Mouse (Mus musculus): Measurements from ENCODE around the gene Pank1. TPM values are rescaled to one million over a fixed set of nuclear protein-coding genes. Genes with fewer than 3 reads are reported as not detected.

The Pank1 gene
- polyA plus RNA-seq, 1 experiment = 1.4 TPM

DNA sequence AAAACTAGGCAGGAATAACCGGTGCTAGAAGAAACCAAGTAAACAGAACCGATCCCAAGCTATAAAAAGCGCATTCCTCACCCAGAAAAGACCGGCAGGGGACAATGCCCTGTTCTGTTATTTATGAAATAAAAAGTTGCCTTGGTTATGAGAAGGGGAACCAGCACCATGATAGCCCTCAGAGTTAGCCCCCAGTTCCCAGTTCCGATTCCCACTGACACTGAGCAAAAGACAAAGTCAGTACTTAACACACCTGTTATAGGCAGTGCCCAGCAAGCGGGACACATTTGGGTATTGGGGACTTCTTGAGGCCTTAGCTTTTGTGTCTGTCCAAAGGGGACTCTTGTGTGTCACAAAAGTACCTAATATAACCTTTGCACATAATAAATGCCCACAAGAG lies 369 bp upstream of the Pank1 start:
- no peak for DNase-seq (ENCODE audit: low spot score)

DNA sequence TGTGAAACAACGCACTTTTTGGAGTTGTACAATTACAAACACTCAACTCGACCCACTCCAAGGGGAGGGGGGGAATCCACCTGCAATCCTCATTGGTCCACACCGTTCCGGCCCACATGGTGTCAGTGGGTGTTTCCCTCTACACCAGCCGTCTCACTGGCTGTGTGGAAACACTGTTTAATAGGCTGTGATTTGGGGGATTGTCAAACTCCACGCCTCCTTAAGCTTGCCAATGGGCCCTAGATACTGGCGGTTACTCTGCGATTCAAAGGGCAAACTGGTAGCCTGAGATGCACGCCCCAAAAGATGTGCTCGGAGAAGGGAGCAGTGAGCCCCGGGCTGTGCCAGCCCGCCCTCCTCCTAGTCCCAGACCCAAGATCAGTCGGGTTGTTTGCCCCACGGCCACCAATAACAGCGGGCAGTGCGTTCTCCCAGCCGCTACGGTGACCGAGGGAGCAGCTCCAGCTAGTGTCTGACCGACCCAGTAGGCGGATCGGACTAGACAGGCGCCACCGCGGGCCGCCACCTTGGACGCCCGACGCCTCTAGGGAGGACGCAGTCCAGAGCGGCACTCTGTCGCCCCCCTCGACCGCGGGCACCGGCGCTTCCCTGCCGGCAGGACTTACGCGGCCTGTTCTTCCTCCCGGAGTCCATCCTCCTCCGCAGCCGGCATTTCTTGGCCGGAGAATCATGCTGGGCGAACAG lies 1.2 kb downstream of the Pank1 start:
- DNase-seq (ENCODE audit: low spot score) = peak; percentile 75

- DNase-seq (ENCODE audit: low spot score) = no peak
Observed at GRCm38 (mm10) chr19:34876676-34877075, 2.6 kb downstream of the Pank1 start.

- DNase-seq (ENCODE audit: low spot score) = no peak
Observed at GRCm38 (mm10) chr19:34869375-34869774, 9.9 kb downstream of the Pank1 start.

DNA sequence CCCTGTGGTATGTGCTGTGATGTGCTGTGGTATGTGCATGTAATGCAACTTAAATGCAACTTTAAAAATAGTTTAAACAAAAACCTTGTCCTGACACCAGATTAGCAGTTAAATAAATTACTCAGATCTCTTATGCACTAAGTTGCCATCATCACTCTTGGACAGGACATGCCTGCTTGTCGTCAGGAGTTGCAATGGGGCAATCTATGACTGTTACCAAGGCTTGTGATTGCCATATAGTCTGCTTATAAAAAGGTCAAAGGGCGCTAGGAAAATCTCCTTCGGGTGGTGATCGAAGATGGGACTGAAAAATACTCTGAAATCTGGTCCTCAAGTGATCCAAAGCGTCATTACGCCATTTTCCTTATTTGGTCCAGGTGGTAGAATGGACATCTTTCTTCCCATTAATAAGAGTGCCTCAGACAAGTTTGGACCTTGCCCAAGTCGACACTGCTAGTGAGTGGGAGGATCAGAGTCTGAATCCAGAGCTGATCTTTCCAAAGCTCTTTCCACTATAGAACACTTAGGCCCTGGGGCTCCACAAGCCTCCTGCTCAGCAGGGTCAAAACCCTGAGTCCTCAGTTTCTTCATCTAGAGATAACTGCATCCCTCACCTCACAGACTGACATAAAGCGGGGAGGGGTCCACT lies 11.0 kb downstream of the Pank1 start:
- no peak for DNase-seq (ENCODE audit: low spot score)

DNA sequence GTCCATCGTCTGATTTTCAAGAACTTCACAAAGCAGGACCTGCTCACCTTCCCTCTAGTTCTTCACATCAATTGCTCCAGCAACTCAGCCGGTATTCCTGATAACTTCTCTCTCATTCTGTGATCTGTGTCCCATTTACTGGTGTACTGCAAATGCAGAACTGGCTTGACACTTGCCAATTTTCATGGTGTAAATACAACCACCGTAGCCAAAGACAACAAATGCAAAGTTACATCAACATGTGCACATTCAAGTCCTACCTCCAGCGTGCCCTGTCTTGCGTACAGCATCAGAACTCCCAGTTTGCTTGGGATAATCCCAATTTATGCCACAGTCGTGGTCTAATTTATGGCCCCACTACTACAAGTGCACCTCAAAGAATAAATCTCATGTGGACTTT lies 15.5 kb downstream of the Pank1 start:
- DNase-seq (ENCODE audit: low spot score) = no peak

GRCm38 (mm10) chr19:34856021-34856651 lies 23.1 kb downstream of the Pank1 start:
- DNase-seq (ENCODE audit: low spot score) = no peak

DNA sequence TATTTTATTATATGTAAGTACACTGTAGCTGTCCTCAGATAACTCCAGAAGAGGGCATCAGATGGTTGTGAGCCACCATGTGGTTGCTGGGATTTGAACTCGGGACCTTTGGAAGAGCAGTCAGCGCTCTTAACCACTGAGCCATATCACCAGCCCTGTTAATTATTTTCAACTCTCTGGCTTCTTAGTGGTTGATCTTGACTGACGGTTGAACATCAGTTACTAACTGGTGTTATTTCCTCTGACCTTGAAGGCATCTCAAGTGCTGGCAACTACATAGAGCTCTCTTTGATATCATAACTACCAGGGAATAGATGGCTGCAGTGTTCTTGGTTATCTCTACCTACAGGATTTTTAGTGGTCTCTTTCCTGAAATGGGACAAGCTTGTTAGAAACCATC lies 28.1 kb downstream of the Pank1 start:
- DNase-seq (ENCODE audit: low spot score) = no peak

DNA sequence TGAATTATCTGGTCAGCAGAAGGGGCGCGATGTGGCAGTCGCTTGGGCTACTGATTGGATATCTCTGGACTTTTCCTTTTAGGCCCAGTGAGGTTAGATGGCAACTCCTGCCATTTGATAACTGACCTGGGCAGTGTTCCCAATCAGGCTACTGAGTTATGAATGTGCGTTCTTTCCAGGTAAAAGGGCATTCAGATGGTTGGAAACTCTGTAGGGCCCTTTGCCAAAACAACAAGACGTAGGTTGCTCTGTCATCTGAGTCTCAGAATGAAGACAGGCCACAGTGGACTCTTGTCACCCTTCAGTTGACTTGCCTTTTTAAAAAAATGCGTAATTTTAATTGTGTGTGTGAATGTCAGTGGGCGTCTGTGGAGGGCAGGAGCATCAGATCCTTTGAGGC lies 29.8 kb downstream of the Pank1 start:
- DNase-seq (ENCODE audit: low spot score) = no peak

DNA sequence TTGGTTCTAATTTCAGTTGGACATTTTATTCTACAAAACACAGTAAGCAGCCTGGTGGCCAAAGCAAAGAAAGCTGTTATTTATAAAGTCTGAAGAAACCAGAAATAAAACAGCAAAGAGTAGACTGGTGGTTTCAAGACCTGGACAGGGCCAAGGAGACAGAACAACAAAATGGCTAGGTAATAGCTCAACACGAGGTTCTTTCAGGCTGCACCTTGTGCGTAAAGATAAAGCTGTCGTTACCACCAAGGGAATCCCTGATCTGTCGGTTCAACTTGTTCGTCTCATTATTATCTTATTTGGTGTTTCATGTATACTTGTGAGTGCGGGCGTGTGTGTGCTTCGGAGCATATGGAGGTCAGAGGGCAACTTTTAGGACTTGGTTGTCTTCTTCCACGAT lies 31.1 kb downstream of the Pank1 start:
- DNase-seq (ENCODE audit: low spot score) = no peak

DNA sequence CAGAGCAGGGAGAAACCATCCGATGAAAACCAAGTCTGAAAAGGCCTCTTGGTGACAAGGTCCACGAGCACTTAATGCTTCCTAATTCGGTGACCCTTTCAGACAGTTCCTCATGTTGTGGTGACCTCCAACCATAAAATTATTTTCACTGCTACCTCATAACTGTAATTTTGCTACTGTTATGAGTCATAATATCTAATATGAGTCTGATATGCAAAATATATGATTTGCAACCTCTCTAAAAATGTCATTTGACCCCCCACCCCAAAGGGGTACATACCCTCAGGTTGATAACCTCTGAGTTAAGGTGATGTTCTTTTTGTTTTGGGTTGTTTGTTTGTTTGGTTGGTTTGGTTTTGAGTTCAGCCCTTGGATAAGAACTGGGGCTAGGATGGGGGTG lies 32.2 kb downstream of the Pank1 start:
- no peak for DNase-seq (ENCODE audit: low spot score)

DNA sequence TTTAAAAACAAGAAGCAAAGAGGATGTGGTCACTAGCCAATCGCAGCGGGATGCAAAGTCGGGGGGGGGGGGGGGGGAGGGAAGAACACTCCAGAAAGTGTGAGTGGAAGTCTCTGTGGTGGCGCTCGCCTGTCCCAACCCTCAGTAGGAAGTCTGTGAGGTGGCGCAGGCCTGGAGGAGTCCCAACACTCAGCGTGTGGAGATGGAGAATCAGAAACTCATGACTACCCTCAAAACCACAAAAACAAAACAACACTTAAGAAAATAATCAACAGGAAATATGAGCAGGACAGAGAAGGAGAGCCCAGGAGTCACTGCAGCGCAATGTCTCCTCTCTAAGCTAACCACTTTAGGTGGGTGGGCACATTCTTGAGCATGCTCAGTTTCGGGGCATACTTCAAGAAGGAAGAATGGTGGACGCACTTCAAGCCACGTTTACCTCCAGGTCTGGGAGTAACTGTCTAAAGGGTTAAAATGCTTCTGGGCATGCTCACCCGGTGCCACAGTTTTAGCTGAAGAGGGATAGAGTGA lies 32.7 kb downstream of the Pank1 start:
- no peak for DNase-seq (ENCODE audit: low spot score)

DNA sequence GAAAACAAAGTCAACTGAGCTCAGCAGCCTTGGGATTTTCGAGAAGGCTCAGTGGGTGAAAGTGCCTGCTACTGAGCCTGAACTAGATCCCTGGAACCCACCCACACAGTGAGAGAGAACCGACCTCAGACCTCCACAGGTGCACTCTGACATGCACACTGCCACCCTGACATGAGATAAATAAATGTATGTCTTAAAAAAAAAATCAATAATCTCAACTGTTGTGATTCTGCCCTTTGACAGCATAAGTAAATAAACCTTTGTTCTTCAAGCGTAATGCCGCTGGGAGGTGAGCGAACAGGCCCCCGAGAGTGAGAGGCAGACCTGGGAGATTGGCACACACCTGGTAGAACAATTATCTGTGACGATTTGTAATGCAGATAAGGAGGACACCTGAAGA lies 33.2 kb downstream of the Pank1 start:
- no peak for DNase-seq (ENCODE audit: low spot score)

GRCm38 (mm10) chr19:34845331-34845730 lies 33.9 kb downstream of the Pank1 start:
- no peak for DNase-seq (ENCODE audit: low spot score)

DNA sequence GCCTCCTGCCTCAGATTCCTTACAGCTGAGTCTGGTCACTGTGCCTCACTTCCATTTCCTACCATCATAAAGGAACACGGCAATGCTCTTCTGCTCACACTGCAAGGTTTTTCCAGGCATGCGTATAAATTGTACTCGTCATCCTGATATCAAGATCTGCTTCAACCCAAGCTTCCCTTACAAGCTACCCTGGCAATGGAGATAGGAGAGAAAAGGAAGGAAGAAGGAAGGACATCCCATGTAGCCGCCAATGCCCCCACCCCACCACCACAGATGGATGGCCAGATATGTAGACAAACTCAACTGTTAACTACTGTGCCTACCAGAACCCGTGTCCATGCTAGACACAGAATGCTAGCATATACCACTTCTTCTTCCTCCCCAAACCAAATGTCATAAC lies 34.5 kb downstream of the Pank1 start:
- no peak for DNase-seq (ENCODE audit: low spot score)

- DNase-seq (ENCODE audit: low spot score) = no peak
Observed at GRCm38 (mm10) chr19:34844047-34844446, 35.2 kb downstream of the Pank1 start.

DNA sequence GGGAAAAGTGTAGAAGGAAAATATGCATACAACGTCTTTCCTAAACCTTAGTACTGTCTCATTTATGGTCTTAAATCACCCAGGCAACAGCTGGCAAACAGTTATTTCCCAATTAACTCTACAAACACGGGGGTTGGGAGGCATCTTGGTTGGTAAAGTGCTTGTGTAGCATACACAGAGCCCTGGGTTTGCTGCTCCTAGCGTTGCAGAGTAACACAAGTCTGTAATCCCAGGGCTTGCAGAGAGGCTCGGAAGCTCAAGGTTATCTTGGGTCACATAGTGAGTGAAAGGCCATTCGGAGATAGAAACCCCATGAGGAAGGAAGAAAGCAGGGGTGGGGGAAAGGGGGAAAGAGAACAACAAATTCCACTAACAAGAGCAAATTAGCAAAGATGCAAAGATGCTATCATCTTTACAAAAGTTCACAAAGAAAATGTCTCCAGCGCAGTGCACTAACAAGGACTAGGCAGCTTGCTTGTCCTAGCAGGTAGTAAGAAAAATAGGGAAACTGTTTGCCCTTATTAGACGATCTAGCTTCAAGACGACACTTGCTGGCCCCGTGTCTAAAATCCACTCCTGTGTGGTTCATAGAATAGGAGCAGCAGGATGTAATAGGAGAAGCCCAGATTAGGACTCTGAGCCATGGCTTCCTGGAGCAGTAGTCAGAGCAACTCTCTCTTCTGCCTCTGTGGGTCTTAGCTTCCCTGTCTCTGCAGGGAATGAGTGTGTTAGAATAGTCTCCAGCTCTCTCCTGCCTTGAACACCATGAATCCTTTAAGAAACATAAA lies 37.3 kb downstream of the Pank1 start:
- no peak for DNase-seq (ENCODE audit: low spot score)

GRCm38 (mm10) chr19:34838624-34839023 lies 40.6 kb downstream of the Pank1 start:
- DNase-seq (ENCODE audit: low spot score) = no peak

DNA sequence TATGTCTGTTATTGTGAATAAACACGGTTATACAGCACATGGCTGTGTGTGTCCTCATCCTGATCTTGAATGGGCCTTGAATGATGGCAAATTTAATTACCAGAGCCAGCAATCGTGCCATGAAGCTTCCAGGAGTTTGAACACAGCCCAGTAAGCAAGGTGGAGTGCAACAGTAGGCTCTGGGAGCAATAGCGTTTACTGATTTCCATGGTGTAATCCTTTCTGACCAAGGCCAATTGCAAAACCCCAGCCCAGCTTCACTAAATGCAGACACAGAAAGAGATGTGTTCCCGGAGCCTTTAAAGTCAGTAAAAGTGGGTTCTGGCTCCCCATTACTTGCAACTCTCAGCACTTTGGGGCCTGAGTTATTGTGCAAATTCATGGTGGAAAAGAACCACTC lies 47.6 kb downstream of the Pank1 start:
- DNase-seq (ENCODE audit: low spot score) = no peak

GRCm38 (mm10) chr19:34827916-34828635 lies 51.2 kb downstream of the Pank1 start:
- DNase-seq (ENCODE audit: low spot score) = no peak

DNA sequence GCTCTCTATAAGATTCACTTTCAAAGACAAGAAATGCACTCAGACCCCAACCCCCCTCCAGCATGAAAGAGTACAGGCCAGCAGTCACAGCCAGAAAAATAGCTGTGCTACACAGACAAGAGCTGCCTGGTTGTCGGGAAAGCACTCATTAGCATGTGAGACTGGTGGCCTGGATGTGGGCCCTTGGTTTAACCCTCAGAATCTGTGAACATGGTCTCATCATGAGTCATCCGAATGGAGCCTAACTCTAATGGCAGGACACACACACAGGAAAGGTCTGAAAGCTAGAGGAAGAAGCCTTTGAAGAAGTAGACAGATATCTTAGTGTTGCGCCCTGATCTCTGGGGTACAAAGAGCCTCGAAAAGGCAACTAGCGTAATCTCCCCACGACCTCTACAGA lies 51.8 kb downstream of the Pank1 start:
- DNase-seq (ENCODE audit: low spot score) = no peak

Data from urinary bladder, adult 2 months (tissue).